Mouse (Mus musculus) cerebellum, adult 2 months (tissue): ENCODE measurements around the gene Tacr2.
A peak's percentile ranks its signal among the peaks of the same experiment; 100 is the strongest.

Experiments
- CTCF ChIP-seq: fragments of 200-500 bp; IDR thresholded peaks from 2 replicates; pipeline ENCODE4 v1.5.1; 2011; ENCODE audit warnings: low read depth, mild to moderate bottlenecking, control low read depth, low read length, moderate library complexity, borderline replicate concordance; ENCODE audit not compliant: insufficient read depth
- POLR2A ChIP-seq: fragments of 200-500 bp; IDR thresholded peaks from 2 replicates; pipeline ENCODE4 v1.6.1; 2011; ENCODE audit warnings: low read length, control low read depth, borderline replicate concordance; ENCODE audit not compliant: insufficient read depth

DNA sequence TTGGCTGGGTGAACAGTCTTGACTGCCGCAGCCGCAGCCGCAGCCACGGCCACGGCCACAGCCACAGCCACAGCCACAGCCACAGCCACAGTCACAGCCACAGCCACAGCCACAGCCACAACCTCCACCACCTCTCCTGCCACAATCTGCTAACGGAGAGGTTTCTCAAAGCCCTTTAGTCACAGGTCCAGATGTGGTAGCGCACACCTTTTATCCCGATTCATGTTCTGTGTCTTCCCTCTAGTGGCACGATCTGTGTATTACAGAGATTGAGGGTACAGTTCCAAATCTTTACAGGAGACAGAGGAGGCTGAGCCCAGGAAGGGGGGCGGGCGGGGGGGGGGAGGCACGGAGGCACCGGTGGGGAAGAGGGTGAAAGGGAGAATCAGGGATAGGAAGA is 9.3 kb upstream of the Tacr2 start:
- peak; percentile 65 for TF ChIP-seq CTCF
- TF ChIP-seq POLR2A = no peak
